Mouse (Mus musculus) testis, adult 2 months (tissue): ENCODE data around the gene Gm43552.

Source experiments
- CTCF ChIP-seq: fragments of 200-500 bp; IDR thresholded peaks from 2 replicates; pipeline ENCODE4 v1.5.1; 2012; ENCODE audit warnings: low read depth, mild to moderate bottlenecking, inconsistent platforms, low read length, moderate library complexity; ENCODE audit not compliant: control insufficient read depth, insufficient read depth, insufficient replicate concordance
- POLR2A ChIP-seq: fragments of 200-500 bp; IDR thresholded peaks from 2 replicates; pipeline ENCODE4 v1.6.1; 2012; ENCODE audit warnings: low read depth, mild to moderate bottlenecking, inconsistent platforms, low read length, moderate library complexity; ENCODE audit not compliant: control insufficient read depth

- no peak for TF ChIP-seq POLR2A
- no peak for TF ChIP-seq CTCF
Measured at GRCm38 (mm10) chr5:65539786-65540185, 47.2 kb upstream of the Gm43552 start.
